Mouse (Mus musculus): Measurements from ENCODE around the gene F12. TPM values are rescaled to one million over a fixed set of nuclear protein-coding genes. Genes with fewer than 3 reads are reported as not detected.

F12 gene
- polyA plus RNA-seq, 1 experiment from 2014 or later: 0.16 TPM

GRCm38 (mm10) chr13:55468851-55469560 is 42.4 kb upstream of the F12 start:
- no peak overlapping the region for H3K4me2 ChIP-seq (replicated peaks)
- WGBS: 41% methylated on average over 13 of the region's 13 CpGs
- peaks cover 60% of the 10 kb centered on the region for H3K4me1 ChIP-seq
- no peaks in the 10 kb centered on the region for H3K9me3 ChIP-seq (replicated peaks)
- no peak overlapping the region for H3K27ac ChIP-seq (replicated peaks)
- no peak overlapping the region for H3K4me3 ChIP-seq (replicated peaks)
- H3K9ac ChIP-seq: no peak overlapping the region
- no peaks in the 10 kb centered on the region for H3K27me3 ChIP-seq
- 0 out of 2 replicates have a peak, but pooled peaks cover 3% of the 10 kb centered on the region for H3K36me3 ChIP-seq
- no peak for ATAC-seq (ENCODE audit: insufficient number of reproducible peaks, low FRiP score, low TSS enrichment, low read depth)

GRCm38 (mm10) chr13:55465830-55466440 is 39.3 kb upstream of the F12 start:
- ATAC-seq (ENCODE audit: insufficient number of reproducible peaks, low FRiP score, low TSS enrichment, low read depth): no peak
- Histone ChIP-seq H3K9ac (no peak overlapping the region), H3K27me3 (no peaks in the 10 kb centered on the region), H3K27ac (replicated peaks) (no peak overlapping the region), H3K4me3 (replicated peaks) (no peak overlapping the region), H3K4me1 (peaks cover 46% of the 10 kb centered on the region), H3K36me3 (peaks cover 10% of the 10 kb centered on the region; the same call in 1 of the 2 replicates), H3K4me2 (replicated peaks) (peak overlapping the region; percentile 91; the same call in 1 of the 2 replicates), H3K9me3 (replicated peaks) (no peaks in the 10 kb centered on the region)
- WGBS: 74% methylated on average over 5 of the region's 5 CpGs

GRCm38 (mm10) chr13:55465184-55465583 is 38.6 kb upstream of the F12 start:
- ATAC-seq (ENCODE audit: insufficient number of reproducible peaks, low FRiP score, low TSS enrichment, low read depth): 0 out of 2 replicates have a peak, but pooled peaks have one; percentile 1
- 0 out of 2 replicates have a peak overlapping the region, but pooled peaks have one; percentile 22 for H3K27ac ChIP-seq (replicated peaks)
- no peak overlapping the region for H3K9ac ChIP-seq
- peak overlapping the region; percentile 55 for H3K4me3 ChIP-seq (replicated peaks)
- H3K27me3 ChIP-seq: no peaks in the 10 kb centered on the region
- no peaks in the 10 kb centered on the region for H3K9me3 ChIP-seq (replicated peaks)
- WGBS: 14% methylated on average over 3 of the region's 3 CpGs
- H3K4me1 ChIP-seq: peaks cover 39% of the 10 kb centered on the region
- peak overlapping the region; percentile 91 for H3K4me2 ChIP-seq (replicated peaks)
- peaks cover 16% of the 10 kb centered on the region for H3K36me3 ChIP-seq

- H3K27me3 ChIP-seq: no peaks in the 10 kb centered on the region
- peak within 1 kb of the TSS; percentile 53 for H3K27ac ChIP-seq (replicated peaks)
- H3K9ac ChIP-seq: peak within 1 kb of the TSS; percentile 59
- H3K36me3 ChIP-seq: peaks cover 25% of the 10 kb centered on the region
- ATAC-seq (ENCODE audit: insufficient number of reproducible peaks, low FRiP score, low TSS enrichment, low read depth): peak; percentile 71
- peak within 1 kb of the TSS; percentile 91 for H3K4me2 ChIP-seq (replicated peaks)
- H3K9me3 ChIP-seq (replicated peaks): no peaks in the 10 kb centered on the region
- under 1% methylated on average over 81 of the region's 84 CpGs for WGBS
- H3K4me3 ChIP-seq (replicated peaks): peak within 1 kb of the TSS; percentile 55
- H3K4me1 ChIP-seq: peaks cover 33% of the 10 kb centered on the region
These were observed 37.7 kb upstream of the F12 start, which contains the start of gene Prr7 for GRCm38 (mm10) chr13:55464027-55464884. Prr7 (plus strand) TSS chr13:55464267.

- WGBS: 12% methylated on average over 14 of the region's 14 CpGs
- H3K4me3 ChIP-seq (replicated peaks): peak overlapping the region; percentile 55
- peaks cover 32% of the 10 kb centered on the region for H3K36me3 ChIP-seq
- H3K9ac ChIP-seq: no peak overlapping the region
- H3K4me2 ChIP-seq (replicated peaks): peak overlapping the region; percentile 91
- H3K9me3 ChIP-seq (replicated peaks): no peaks in the 10 kb centered on the region
- H3K4me1 ChIP-seq: peaks cover 28% of the 10 kb centered on the region
- ATAC-seq (ENCODE audit: insufficient number of reproducible peaks, low FRiP score, low TSS enrichment, low read depth): peak; percentile 3; the same call in 1 of the 2 replicates
- H3K27ac ChIP-seq (replicated peaks): peak overlapping the region; percentile 53; the same call in 1 of the 2 replicates
- H3K27me3 ChIP-seq: no peaks in the 10 kb centered on the region
These were observed 36.9 kb upstream of the F12 start for GRCm38 (mm10) chr13:55463399-55464026.

GRCm38 (mm10) chr13:55462965-55463364 is 36.4 kb upstream of the F12 start:
- ATAC-seq (ENCODE audit: insufficient number of reproducible peaks, low FRiP score, low TSS enrichment, low read depth): no peak
- WGBS: 44% methylated on average over 2 of the region's 2 CpGs

GRCm38 (mm10) chr13:55451785-55452549 is 25.4 kb upstream of the F12 start:
- Histone ChIP-seq H3K9ac (no peak overlapping the region), H3K36me3 (peaks cover 77% of the 10 kb centered on the region), H3K27ac (replicated peaks) (no peak overlapping the region), H3K4me2 (replicated peaks) (no peak overlapping the region), H3K4me1 (peaks cover 12% of the 10 kb centered on the region), H3K9me3 (replicated peaks) (no peaks in the 10 kb centered on the region), H3K4me3 (replicated peaks) (no peak overlapping the region), H3K27me3 (no peaks in the 10 kb centered on the region)
- 92% methylated on average over 16 of the region's 16 CpGs for WGBS
- no peak for ATAC-seq (ENCODE audit: insufficient number of reproducible peaks, low FRiP score, low TSS enrichment, low read depth)

More at GRCm38 (mm10) chr13:55462965-55463364, 36.4 kb upstream of the F12 start:
- H3K4me3 ChIP-seq (replicated peaks): no peak overlapping the region
- H3K4me1 ChIP-seq: peaks cover 28% of the 10 kb centered on the region
- H3K9ac ChIP-seq: no peak overlapping the region
- no peaks in the 10 kb centered on the region for H3K27me3 ChIP-seq
- H3K27ac ChIP-seq (replicated peaks): no peak overlapping the region
- H3K4me2 ChIP-seq (replicated peaks): no peak overlapping the region
- no peaks in the 10 kb centered on the region for H3K9me3 ChIP-seq (replicated peaks)
- peaks cover 36% of the 10 kb centered on the region for H3K36me3 ChIP-seq

- no peak for ATAC-seq (ENCODE audit: insufficient number of reproducible peaks, low FRiP score, low TSS enrichment, low read depth)
- 88% methylated on average over 10 of the region's 10 CpGs for WGBS
- H3K9ac ChIP-seq: no peak overlapping the region
These were observed 24.7 kb upstream of the F12 start for GRCm38 (mm10) chr13:55451296-55451695.

GRCm38 (mm10) chr13:55450511-55450980 is 24.0 kb upstream of the F12 start:
- peaks cover 23% of the 10 kb centered on the region for H3K4me1 ChIP-seq
- H3K27ac ChIP-seq (replicated peaks): no peak overlapping the region
- WGBS: 85% methylated on average over 11 of the region's 11 CpGs
- ATAC-seq (ENCODE audit: insufficient number of reproducible peaks, low FRiP score, low TSS enrichment, low read depth): no peak
- H3K27me3 ChIP-seq: no peaks in the 10 kb centered on the region
- H3K9me3 ChIP-seq (replicated peaks): no peaks in the 10 kb centered on the region
- peaks cover 63% of the 10 kb centered on the region for H3K36me3 ChIP-seq
- no peak overlapping the region for H3K9ac ChIP-seq
- no peak overlapping the region for H3K4me2 ChIP-seq (replicated peaks)
- no peak overlapping the region for H3K4me3 ChIP-seq (replicated peaks)

More at GRCm38 (mm10) chr13:55451296-55451695, 24.7 kb upstream of the F12 start:
- Histone ChIP-seq H3K9me3 (replicated peaks) (no peaks in the 10 kb centered on the region), H3K36me3 (peaks cover 71% of the 10 kb centered on the region), H3K4me3 (replicated peaks) (no peak overlapping the region), H3K4me1 (peaks cover 18% of the 10 kb centered on the region), H3K27ac (replicated peaks) (no peak overlapping the region), H3K27me3 (no peaks in the 10 kb centered on the region), H3K4me2 (replicated peaks) (no peak overlapping the region)

All from embryonic facial prominence, embryonic 15.5 days (tissue).